Mouse (Mus musculus): Measurements from ENCODE around the gene Atf6. TPM values are rescaled to one million over a fixed set of nuclear protein-coding genes. Genes with fewer than 3 reads are reported as not detected.

Atf6 gene
- polyA plus RNA-seq, 1 experiment from 2014 or later, result 6.9 TPM

DNA sequence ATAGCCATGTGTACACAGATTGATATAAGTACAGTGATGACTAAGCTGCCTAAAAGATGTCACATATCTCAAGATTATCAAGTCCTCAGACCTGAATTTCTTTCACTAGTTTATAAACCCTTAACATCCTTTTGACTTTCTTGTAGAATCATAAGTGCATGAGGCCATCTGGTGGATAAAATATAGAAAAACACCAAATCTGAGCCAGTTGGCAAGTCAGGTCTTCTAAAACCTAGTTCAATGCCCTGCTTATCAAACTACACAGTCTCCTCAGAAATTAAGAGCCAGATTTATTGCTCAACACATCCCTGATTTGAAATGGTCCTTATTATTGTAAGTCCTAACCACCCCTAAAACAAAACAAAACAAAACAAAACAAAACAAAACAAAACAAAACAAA is 27.9 kb downstream of the Atf6 start:
- Histone ChIP-seq H3K27ac (ENCODE audit: low read length) (no peak overlapping the region), H3K4me2 (ENCODE audit: low read depth, low read length) (no peak overlapping the region), H3K36me3 (ENCODE audit: control insufficient read depth, insufficient read depth) (peaks cover 8% of the 10 kb centered on the region; the same call in 1 of the 2 replicates), H3K9ac (ENCODE audit: low read depth, low read length) (no peak overlapping the region), H3K27me3 (ENCODE audit: control insufficient read depth, insufficient read depth, low read depth, low read length) (no peaks in the 10 kb centered on the region), H3K9me3 (replicated peaks; ENCODE audit: control insufficient read depth, low read length) (no peaks in the 10 kb centered on the region), H3K4me3 (ENCODE audit: low read depth, low read length) (no peak overlapping the region), H3K4me1 (ENCODE audit: control insufficient read depth, low read depth, low read length) (peaks cover 3% of the 10 kb centered on the region)
- no peak for ATAC-seq (ENCODE audit: low read depth)

DNA sequence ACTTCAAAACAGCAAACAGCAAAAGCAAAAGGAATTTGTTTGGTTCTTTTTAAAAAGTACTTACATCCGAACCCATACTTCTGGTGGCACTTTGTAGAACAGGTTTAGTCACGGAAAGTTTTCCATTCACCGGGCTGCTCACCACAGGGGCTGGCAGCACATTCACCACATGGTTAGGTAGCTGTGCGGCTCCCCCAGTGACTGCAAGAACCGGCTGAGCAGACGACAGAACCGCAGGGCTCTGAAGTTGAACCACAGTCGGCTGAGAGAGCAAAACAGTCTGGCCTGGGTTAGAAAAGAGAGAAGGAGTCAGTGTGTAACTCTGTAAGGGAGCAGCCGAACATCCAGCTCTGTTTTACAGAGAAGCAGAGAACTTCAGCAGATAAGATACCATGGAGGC is 32.8 kb downstream of the Atf6 start:
- no peaks in the 10 kb centered on the region for H3K9me3 ChIP-seq (replicated peaks; ENCODE audit: control insufficient read depth, low read length)
- H3K4me3 ChIP-seq (ENCODE audit: low read depth, low read length), result no peak overlapping the region
- H3K27me3 ChIP-seq (ENCODE audit: control insufficient read depth, insufficient read depth, low read depth, low read length), result no peaks in the 10 kb centered on the region
- ATAC-seq (ENCODE audit: low read depth), result no peak
- no peak overlapping the region for H3K4me2 ChIP-seq (ENCODE audit: low read depth, low read length)
- 80% methylated on average over 9 of the region's 9 CpGs for WGBS (ENCODE audit: insufficient replicate concordance)
- no peaks in the 10 kb centered on the region for H3K4me1 ChIP-seq (ENCODE audit: control insufficient read depth, low read depth, low read length)
- H3K27ac ChIP-seq (ENCODE audit: low read length), result no peak overlapping the region
- no peak overlapping the region for H3K9ac ChIP-seq (ENCODE audit: low read depth, low read length)
- H3K36me3 ChIP-seq (ENCODE audit: control insufficient read depth, insufficient read depth), result peaks cover 5% of the 10 kb centered on the region

DNA sequence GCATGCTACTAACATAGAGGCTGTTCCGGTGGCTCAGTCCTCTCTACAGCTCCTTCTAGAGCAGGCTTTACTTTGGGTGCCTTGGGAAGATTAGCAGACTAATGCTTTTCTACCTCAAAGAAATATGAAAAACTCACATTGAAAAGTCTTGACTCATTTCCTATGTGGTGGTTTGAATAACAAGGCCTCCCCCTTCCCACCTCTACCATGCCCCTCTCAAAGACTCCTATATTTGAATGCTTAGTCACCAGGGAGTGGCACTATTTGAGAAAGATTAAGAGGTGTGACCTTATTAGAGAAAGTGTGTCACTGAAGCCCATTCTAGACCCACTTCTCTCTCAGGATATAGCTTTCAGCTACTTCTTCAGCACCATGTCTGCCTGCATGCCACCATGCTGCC is 37.8 kb downstream of the Atf6 start:
- no peaks in the 10 kb centered on the region for H3K9me3 ChIP-seq (replicated peaks; ENCODE audit: control insufficient read depth, low read length)
- no peak overlapping the region for H3K4me3 ChIP-seq (ENCODE audit: low read depth, low read length)
- H3K4me2 ChIP-seq (ENCODE audit: low read depth, low read length), result no peak overlapping the region
- no peaks in the 10 kb centered on the region for H3K27me3 ChIP-seq (ENCODE audit: control insufficient read depth, insufficient read depth, low read depth, low read length)
- no peak for ATAC-seq (ENCODE audit: low read depth)
- no peaks in the 10 kb centered on the region for H3K4me1 ChIP-seq (ENCODE audit: control insufficient read depth, low read depth, low read length)
- H3K27ac ChIP-seq (ENCODE audit: low read length), result no peak overlapping the region
- H3K9ac ChIP-seq (ENCODE audit: low read depth, low read length), result no peak overlapping the region
- 82% methylated on average over 1 of the region's 1 CpGs for WGBS (ENCODE audit: insufficient replicate concordance)
- H3K36me3 ChIP-seq (ENCODE audit: control insufficient read depth, insufficient read depth), result no peaks in the 10 kb centered on the region; the same call in none of the 2 replicates

DNA sequence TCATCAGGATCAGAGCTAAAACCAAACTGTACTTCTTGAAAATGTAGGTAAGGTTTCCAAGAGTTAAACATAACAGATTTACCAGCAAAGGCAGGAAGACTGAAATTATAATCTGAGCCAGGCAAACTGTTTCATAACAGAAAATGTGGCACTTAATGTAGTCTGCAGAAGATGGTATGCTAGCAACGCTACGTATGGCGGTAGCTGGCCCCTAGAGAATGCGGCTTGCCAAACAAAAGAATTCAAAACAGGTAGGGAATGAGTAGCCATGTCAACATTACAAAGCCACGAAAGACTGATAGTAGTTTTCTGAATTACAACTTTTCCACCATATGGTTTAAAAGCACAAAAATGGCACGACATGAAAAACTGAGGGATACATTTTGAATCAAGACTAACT is 38.2 kb downstream of the Atf6 start:
- no peak overlapping the region for H3K4me2 ChIP-seq (ENCODE audit: low read depth, low read length)
- H3K36me3 ChIP-seq (ENCODE audit: control insufficient read depth, insufficient read depth), result no peaks in the 10 kb centered on the region; the same call in 1 of the 2 replicates
- no peaks in the 10 kb centered on the region for H3K4me1 ChIP-seq (ENCODE audit: control insufficient read depth, low read depth, low read length)
- 91% methylated on average over 6 of the region's 6 CpGs for WGBS (ENCODE audit: insufficient replicate concordance)
- H3K27me3 ChIP-seq (ENCODE audit: control insufficient read depth, insufficient read depth, low read depth, low read length), result no peaks in the 10 kb centered on the region
- H3K4me3 ChIP-seq (ENCODE audit: low read depth, low read length), result no peak overlapping the region
- no peaks in the 10 kb centered on the region for H3K9me3 ChIP-seq (replicated peaks; ENCODE audit: control insufficient read depth, low read length)
- no peak overlapping the region for H3K9ac ChIP-seq (ENCODE audit: low read depth, low read length)
- no peak for ATAC-seq (ENCODE audit: low read depth)
- H3K27ac ChIP-seq (ENCODE audit: low read length), result no peak overlapping the region

DNA sequence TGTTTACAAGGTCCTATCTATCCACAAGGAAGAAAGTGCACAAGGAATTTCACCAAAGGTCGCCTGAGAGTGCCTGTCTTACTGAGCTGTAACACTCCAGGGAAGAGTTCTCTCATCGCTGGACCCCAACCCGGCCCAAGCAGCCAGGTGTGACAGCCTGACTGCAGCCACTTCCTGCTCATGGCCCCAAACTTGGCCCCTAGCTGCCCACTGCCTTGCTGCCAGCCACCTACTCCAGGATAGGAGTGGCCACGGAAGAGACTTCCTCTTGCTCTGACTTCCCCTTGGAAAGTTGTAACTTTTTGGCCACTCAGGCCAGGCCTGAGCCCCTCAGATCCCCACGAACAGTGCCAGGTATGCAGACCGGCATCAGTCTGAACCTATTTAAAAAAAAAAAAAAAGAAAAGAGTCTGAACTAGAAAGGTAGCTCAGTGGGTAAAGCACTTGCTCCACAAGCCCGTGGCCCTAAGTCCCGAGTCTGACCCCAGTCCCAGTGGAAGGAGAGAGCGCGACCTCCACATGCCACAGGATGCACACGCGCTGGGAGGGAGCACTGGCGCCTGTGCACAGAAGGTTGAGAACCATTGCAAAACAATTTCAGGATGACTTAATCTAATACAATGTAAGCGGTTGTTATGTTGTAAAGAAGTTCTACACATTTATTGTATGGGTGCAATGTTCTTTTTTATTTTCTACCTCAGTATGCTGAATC is 47.3 kb downstream of the Atf6 start:
- H3K4me2 ChIP-seq (ENCODE audit: low read depth, low read length), result no peak overlapping the region
- H3K4me3 ChIP-seq (ENCODE audit: low read depth, low read length), result no peak overlapping the region
- no peak for ATAC-seq (ENCODE audit: low read depth)
- no peaks in the 10 kb centered on the region for H3K36me3 ChIP-seq (ENCODE audit: control insufficient read depth, insufficient read depth)
- no peak overlapping the region for H3K27ac ChIP-seq (ENCODE audit: low read length)
- H3K4me1 ChIP-seq (ENCODE audit: control insufficient read depth, low read depth, low read length), result no peaks in the 10 kb centered on the region; the same call in 1 of the 2 replicates
- H3K27me3 ChIP-seq (ENCODE audit: control insufficient read depth, insufficient read depth, low read depth, low read length), result no peaks in the 10 kb centered on the region
- WGBS (ENCODE audit: insufficient replicate concordance), result 73% methylated on average over 14 of the region's 14 CpGs
- no peaks in the 10 kb centered on the region for H3K9me3 ChIP-seq (replicated peaks; ENCODE audit: control insufficient read depth, low read length)
- H3K9ac ChIP-seq (ENCODE audit: low read depth, low read length), result no peak overlapping the region

DNA sequence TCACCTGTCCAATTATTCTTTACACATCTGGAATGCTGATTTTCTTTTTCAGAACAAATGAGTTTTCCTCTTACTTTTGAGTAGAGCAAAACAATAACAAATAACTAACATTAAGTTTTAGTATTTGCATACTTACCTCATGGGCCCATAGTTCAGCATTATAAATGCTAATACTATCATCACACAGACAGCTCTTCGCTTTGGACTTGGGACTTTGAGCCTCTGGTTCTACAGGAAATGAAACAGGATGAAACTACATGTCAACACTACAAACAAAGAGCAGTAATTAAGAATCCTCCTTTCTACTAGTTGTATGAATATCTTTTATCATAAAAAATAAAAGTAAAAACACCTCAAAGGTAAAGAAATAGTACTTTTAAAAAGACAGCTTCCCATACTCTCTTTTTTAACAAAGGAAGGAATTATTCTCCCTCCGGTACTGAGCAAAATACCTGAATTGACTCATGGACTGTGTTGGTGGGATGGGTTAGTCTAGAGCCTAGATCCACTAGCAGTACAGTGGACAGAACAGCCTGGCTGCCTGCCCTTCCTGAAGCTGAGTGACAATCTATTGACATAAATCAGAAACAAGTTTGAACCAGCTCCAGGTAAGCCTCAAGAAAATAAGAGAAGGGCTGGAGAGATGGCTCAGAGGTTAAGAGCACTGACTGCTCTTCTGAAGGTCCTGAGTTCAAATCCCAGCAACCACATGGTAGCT is 52.1 kb downstream of the Atf6 start:
- no peaks in the 10 kb centered on the region for H3K9me3 ChIP-seq (replicated peaks; ENCODE audit: control insufficient read depth, low read length)
- no peak overlapping the region for H3K4me3 ChIP-seq (ENCODE audit: low read depth, low read length)
- WGBS (ENCODE audit: insufficient replicate concordance), result 88% methylated on average over 2 of the region's 2 CpGs
- no peak for ATAC-seq (ENCODE audit: low read depth)
- no peaks in the 10 kb centered on the region; the same call in 1 of the 2 replicates for H3K4me1 ChIP-seq (ENCODE audit: control insufficient read depth, low read depth, low read length)
- no peak overlapping the region for H3K27ac ChIP-seq (ENCODE audit: low read length)
- no peak overlapping the region for H3K9ac ChIP-seq (ENCODE audit: low read depth, low read length)
- H3K36me3 ChIP-seq (ENCODE audit: control insufficient read depth, insufficient read depth), result peaks cover 3% of the 10 kb centered on the region; the same call in 1 of the 2 replicates
- H3K27me3 ChIP-seq (ENCODE audit: control insufficient read depth, insufficient read depth, low read depth, low read length), result no peaks in the 10 kb centered on the region
- no peak overlapping the region for H3K4me2 ChIP-seq (ENCODE audit: low read depth, low read length)

DNA sequence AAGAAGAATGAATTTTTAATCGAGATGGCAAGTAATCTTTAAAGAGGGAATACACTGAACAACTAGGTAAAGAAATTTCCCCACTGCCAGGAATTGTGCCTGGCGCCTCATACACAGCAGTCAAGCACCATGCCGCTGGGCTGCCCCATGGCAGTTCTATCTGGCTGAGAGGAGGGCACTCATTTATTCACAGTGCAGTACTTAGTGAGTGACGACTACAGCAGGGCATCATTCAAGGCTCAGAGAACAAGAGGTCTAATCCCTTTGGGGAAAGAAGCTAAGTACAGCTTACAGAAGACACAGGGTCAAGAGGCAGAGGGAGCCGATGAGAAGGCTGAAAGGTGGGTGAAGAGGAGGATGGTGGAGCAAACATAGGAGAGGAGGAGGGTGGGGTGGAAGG is 54.7 kb downstream of the Atf6 start:
- no peak for ATAC-seq (ENCODE audit: low read depth)
- no peak overlapping the region for H3K27ac ChIP-seq (ENCODE audit: low read length)
- no peaks in the 10 kb centered on the region for H3K27me3 ChIP-seq (ENCODE audit: control insufficient read depth, insufficient read depth, low read depth, low read length)
- H3K9ac ChIP-seq (ENCODE audit: low read depth, low read length), result no peak overlapping the region
- H3K4me3 ChIP-seq (ENCODE audit: low read depth, low read length), result no peak overlapping the region
- no peaks in the 10 kb centered on the region for H3K9me3 ChIP-seq (replicated peaks; ENCODE audit: control insufficient read depth, low read length)
- H3K4me1 ChIP-seq (ENCODE audit: control insufficient read depth, low read depth, low read length), result no peaks in the 10 kb centered on the region
- H3K4me2 ChIP-seq (ENCODE audit: low read depth, low read length), result no peak overlapping the region
- WGBS (ENCODE audit: insufficient replicate concordance), result 80% methylated on average over 5 of the region's 5 CpGs
- peaks cover 3% of the 10 kb centered on the region; the same call in 1 of the 2 replicates for H3K36me3 ChIP-seq (ENCODE audit: control insufficient read depth, insufficient read depth)

DNA sequence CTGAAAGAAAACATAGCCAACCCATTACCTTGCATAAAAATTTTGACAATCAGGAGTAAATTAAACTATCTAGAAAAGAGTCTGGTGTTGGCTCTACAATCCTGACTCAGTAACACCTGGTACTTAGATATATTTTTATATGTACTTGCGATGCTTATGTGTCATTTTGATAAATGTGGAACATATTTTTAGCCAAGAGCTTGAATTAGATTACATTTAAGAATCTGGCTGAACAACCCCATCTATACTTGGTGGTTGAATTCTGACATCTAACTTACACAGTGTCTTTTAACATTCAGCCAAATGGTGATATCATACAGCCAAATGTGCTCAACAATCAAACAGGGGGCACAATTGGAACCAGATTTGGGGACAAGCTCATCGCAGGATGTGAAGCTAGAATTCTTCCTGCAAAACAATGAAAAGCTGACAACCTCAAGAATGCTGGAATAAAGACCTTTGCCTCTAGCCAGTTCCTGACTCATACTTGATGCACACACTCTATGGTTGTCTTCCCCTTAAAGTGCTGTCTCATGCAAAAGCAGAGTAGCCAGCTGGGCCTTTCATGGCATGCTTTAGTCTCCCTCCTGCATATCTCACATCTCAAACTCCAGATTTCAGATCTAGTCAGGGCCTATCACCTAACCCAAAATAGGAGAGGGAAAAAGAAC is 59.8 kb downstream of the Atf6 start:
- ATAC-seq (ENCODE audit: low read depth), result no peak
- Histone ChIP-seq H3K4me1 (ENCODE audit: control insufficient read depth, low read depth, low read length) (no peaks in the 10 kb centered on the region), H3K27me3 (ENCODE audit: control insufficient read depth, insufficient read depth, low read depth, low read length) (no peaks in the 10 kb centered on the region), H3K9ac (ENCODE audit: low read depth, low read length) (no peak overlapping the region), H3K9me3 (replicated peaks; ENCODE audit: control insufficient read depth, low read length) (no peaks in the 10 kb centered on the region), H3K27ac (ENCODE audit: low read length) (no peak overlapping the region), H3K36me3 (ENCODE audit: control insufficient read depth, insufficient read depth) (no peaks in the 10 kb centered on the region; the same call in 1 of the 2 replicates), H3K4me2 (ENCODE audit: low read depth, low read length) (no peak overlapping the region), H3K4me3 (ENCODE audit: low read depth, low read length) (no peak overlapping the region)
- WGBS (ENCODE audit: insufficient replicate concordance), result 75% methylated on average over 2 of the region's 2 CpGs

DNA sequence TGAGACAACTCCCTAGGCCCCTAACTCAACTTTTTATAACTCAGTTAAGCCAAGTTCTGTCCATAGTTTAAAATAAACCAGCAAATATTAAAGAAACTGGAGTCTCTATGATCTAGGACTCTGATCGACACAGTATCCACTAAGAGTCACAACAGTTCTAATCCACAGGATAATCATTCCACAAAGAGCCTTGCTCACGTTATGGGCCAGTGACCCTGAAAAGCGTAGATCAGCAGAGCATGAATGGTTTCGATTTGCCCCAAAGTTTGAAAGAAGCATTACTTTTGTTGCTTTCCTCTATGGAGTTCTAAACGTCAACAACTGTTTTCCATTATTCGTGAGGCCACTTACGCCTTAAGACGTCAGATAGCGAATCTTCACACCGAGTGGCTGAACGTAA is 62.9 kb downstream of the Atf6 start:
- ATAC-seq (ENCODE audit: low read depth), result no peak
- WGBS (ENCODE audit: insufficient replicate concordance), result 85% methylated on average over 11 of the region's 11 CpGs
- Histone ChIP-seq H3K9ac (ENCODE audit: low read depth, low read length) (no peak overlapping the region), H3K4me1 (ENCODE audit: control insufficient read depth, low read depth, low read length) (no peaks in the 10 kb centered on the region), H3K4me2 (ENCODE audit: low read depth, low read length) (no peak overlapping the region), H3K9me3 (replicated peaks; ENCODE audit: control insufficient read depth, low read length) (no peaks in the 10 kb centered on the region), H3K36me3 (ENCODE audit: control insufficient read depth, insufficient read depth) (no peaks in the 10 kb centered on the region; the same call in 1 of the 2 replicates), H3K27me3 (ENCODE audit: control insufficient read depth, insufficient read depth, low read depth, low read length) (no peaks in the 10 kb centered on the region), H3K27ac (ENCODE audit: low read length) (no peak overlapping the region), H3K4me3 (ENCODE audit: low read depth, low read length) (no peak overlapping the region)

Measured in liver, embryonic 16.5 days (tissue).